Mouse (Mus musculus) c-Kit-positive CD71-positive TER-119-negative erythroid progenitor cells, embryonic 14.5 days (primary cell): ENCODE data around the gene Calr.
A peak's percentile ranks its signal among the peaks of the same experiment; 100 is the strongest.

Experiments used
- DNase-seq: peaks from one replicate; pipeline ENCODE4 v3.0.0-alpha.2; 2013; ENCODE audit warnings: low read depth

Calr gene

GRCm38 (mm10) chr8:84815547-84815946 is 31.2 kb downstream of the Calr start:
- peak; percentile 89 for DNase-seq

- DNase-seq = no peak
Observed at GRCm38 (mm10) chr8:84814555-84815441, 31.9 kb downstream of the Calr start.

GRCm38 (mm10) chr8:84814240-84814554 is 32.5 kb downstream of the Calr start:
- DNase-seq = no peak

- no peak for DNase-seq
Observed at GRCm38 (mm10) chr8:84813830-84814229, 32.9 kb downstream of the Calr start.

GRCm38 (mm10) chr8:84813059-84813458 is 33.7 kb downstream of the Calr start:
- DNase-seq = peak; percentile 72

GRCm38 (mm10) chr8:84811303-84811702 is 35.4 kb downstream of the Calr start:
- DNase-seq = no peak

GRCm38 (mm10) chr8:84810896-84811295 is 35.8 kb downstream of the Calr start:
- peak; percentile 71 for DNase-seq

- DNase-seq = no peak
Observed at GRCm38 (mm10) chr8:84809941-84810280, 36.8 kb downstream of the Calr start.

- no peak for DNase-seq
Observed at GRCm38 (mm10) chr8:84809109-84809940, 37.4 kb downstream of the Calr start.

GRCm38 (mm10) chr8:84806031-84806430 is 40.7 kb downstream of the Calr start:
- no peak for DNase-seq

- DNase-seq = no peak
Observed at GRCm38 (mm10) chr8:84799999-84800831, 46.5 kb downstream of the Calr start, which contains the start of gene Nfix. Nfix (minus strand) TSS chr8:84800344.

- DNase-seq = no peak
Observed at GRCm38 (mm10) chr8:84799136-84799931, 47.4 kb downstream of the Calr start.

- no peak for DNase-seq
Observed at GRCm38 (mm10) chr8:84798446-84799135, 48.1 kb downstream of the Calr start.

- no peak for DNase-seq
Observed at GRCm38 (mm10) chr8:84797971-84798370, 48.8 kb downstream of the Calr start.

- DNase-seq = no peak
Observed at GRCm38 (mm10) chr8:84797256-84797797, 49.4 kb downstream of the Calr start.

GRCm38 (mm10) chr8:84794486-84794885 is 52.2 kb downstream of the Calr start:
- DNase-seq = no peak

- DNase-seq = no peak
Observed at GRCm38 (mm10) chr8:84793791-84794485, 52.8 kb downstream of the Calr start.

- DNase-seq = no peak
Observed at GRCm38 (mm10) chr8:84793134-84793533, 53.6 kb downstream of the Calr start.

GRCm38 (mm10) chr8:84792429-84792947 is 54.2 kb downstream of the Calr start:
- DNase-seq = no peak
